ENCODE assay signal across 18 mouse cellular contexts in the genomic region with DNA sequence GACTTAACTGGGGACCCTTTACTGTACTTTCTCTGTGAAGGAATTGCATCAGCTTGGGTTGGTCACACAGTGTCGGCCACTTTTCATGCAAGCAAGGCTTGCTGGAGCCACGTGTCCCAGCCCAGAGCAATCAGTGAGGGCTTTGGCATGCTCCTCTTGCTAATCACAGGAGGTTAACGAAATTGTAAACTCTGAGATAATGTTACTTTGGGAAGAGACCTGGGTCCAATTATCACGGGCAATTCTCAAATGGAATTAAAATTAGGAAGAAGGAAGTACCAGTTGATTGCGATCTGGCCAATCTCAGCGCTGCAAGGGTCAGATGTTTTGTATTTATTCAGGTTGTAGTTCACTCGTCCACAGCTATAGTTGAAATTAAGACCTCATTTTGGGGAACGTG.
"Had no signal": no experiment of that assay in that cellular context is flagged by ENCODE, and none has a peak within 500 bp of the region (broad histone marks: within the 10 kb centered on the region; RNA-seq: fewer than 3 reads in every experiment).

No protein-coding gene starts in this region.

- H3K4me3 ChIP-seq: kidney, embryonic 15.5 days; limb, embryonic 12.5 days; limb, embryonic 15.5 days; megakaryocyte, embryonic 14.5 days; midbrain, embryonic 10.5 days; neural tube, embryonic 12.5 days; neural tube, embryonic 15.5 days had no signal

- DNase-seq: kidney, adult 8-10 months; kidney, postnatal 10 days; kidney, postnatal 4 days; liver, postnatal 0 days; lung, embryonic 14.5 days; lung, postnatal 36 days; midbrain, embryonic 14.5 days; thymus, adult 18-20 months had no signal

- H3K27me3 ChIP-seq: kidney, embryonic 15.5 days; limb, embryonic 12.5 days; limb, embryonic 15.5 days; megakaryocyte, embryonic 14.5 days; neural tube, embryonic 12.5 days; neural tube, embryonic 15.5 days had no signal

- H3K4me1 ChIP-seq: kidney, embryonic 15.5 days; limb, embryonic 12.5 days; limb, embryonic 15.5 days; neural tube, embryonic 12.5 days; neural tube, embryonic 15.5 days had no signal

- H3K4me2 ChIP-seq: kidney, embryonic 15.5 days; limb, embryonic 12.5 days; limb, embryonic 15.5 days; liver, embryonic 11.5 days; lung, embryonic 14.5 days; neural tube, embryonic 12.5 days; neural tube, embryonic 15.5 days had no signal

- H3K27ac ChIP-seq: kidney, embryonic 15.5 days; limb, embryonic 12.5 days; limb, embryonic 15.5 days; liver, embryonic 14.5 days; midbrain, embryonic 10.5 days; neural tube, embryonic 12.5 days; neural tube, embryonic 15.5 days had no signal

- ATAC-seq: liver, postnatal 0 days; lung, postnatal 0 days had no signal

- H3K36me3 ChIP-seq: kidney, embryonic 15.5 days; limb, embryonic 12.5 days; limb, embryonic 15.5 days; midbrain, embryonic 10.5 days; neural tube, embryonic 12.5 days; neural tube, embryonic 15.5 days had no signal

- H3K9me3 ChIP-seq: kidney, embryonic 15.5 days; limb, embryonic 12.5 days; limb, embryonic 15.5 days; megakaryocyte, embryonic 14.5 days; midbrain, embryonic 10.5 days; neural tube, embryonic 12.5 days; neural tube, embryonic 15.5 days had no signal

- H3K9ac ChIP-seq: kidney, embryonic 15.5 days; limb, embryonic 12.5 days; limb, embryonic 15.5 days; liver, embryonic 14.5 days; liver, postnatal 0 days; lung, embryonic 14.5 days; neural tube, embryonic 12.5 days; neural tube, embryonic 15.5 days had no signal
